Mouse (Mus musculus) hindbrain, embryonic 14.5 days (tissue): ENCODE measurements around the gene 6030445D17Rik. TPM values are rescaled to one million over a fixed set of nuclear protein-coding genes. Genes with fewer than 3 reads are reported as not detected.

Experiments
- ATAC-seq: fragments of 200-750 bp; cut with Nextera tagmentation; 2 replicates; pipeline ENCODE4 v1.8.0; 2017; ENCODE audit warnings: moderate number of reproducible peaks, mild to moderate bottlenecking, moderate TSS enrichment, moderate library complexity; ENCODE audit not compliant: low FRiP score
- DNase-seq: peaks from one replicate; pipeline ENCODE4 v3.0.0-alpha.2; 2015; ENCODE audit warnings: low spot score
- H3K27ac ChIP-seq: fragments of 300-500 bp; sonication (generic); 2 replicates; pipeline ENCODE4 v1.5.1; 2014; ENCODE audit warnings: mild to moderate bottlenecking, moderate library complexity
- H3K27me3 ChIP-seq: fragments of 300-500 bp; sonication (generic); 2 replicates; pipeline ENCODE4 v1.6.1; 2014; ENCODE audit warnings: mild to moderate bottlenecking, low read length, mixed read lengths; ENCODE audit not compliant: control insufficient read depth, insufficient read depth
- H3K36me3 ChIP-seq: fragments of 300-500 bp; sonication (generic); replicated peaks from 2 replicates; pipeline ENCODE4 v1.6.1; 2014; ENCODE audit not compliant: control insufficient read depth, insufficient read depth
- H3K4me1 ChIP-seq: fragments of 300-500 bp; sonication (generic); replicated peaks from 2 replicates; pipeline ENCODE4 v1.6.1; 2014; ENCODE audit warnings: antibody characterized with exemption, low read length, mixed read lengths; ENCODE audit not compliant: control insufficient read depth, insufficient read depth
- H3K4me2 ChIP-seq: fragments of 300-500 bp; sonication (generic); replicated peaks from 2 replicates; pipeline ENCODE4 v1.6.1; 2014; ENCODE audit warnings: mild to moderate bottlenecking, moderate library complexity
- H3K4me3 ChIP-seq: fragments of 300-500 bp; sonication (generic); replicated peaks from 2 replicates; pipeline ENCODE4 v1.5.1; 2014; ENCODE audit warnings: mild to moderate bottlenecking, low read length
- H3K9ac ChIP-seq: fragments of 300-500 bp; sonication (generic); 2 replicates; pipeline ENCODE4 v1.6.1; 2014
- H3K9me3 ChIP-seq: fragments of 300-500 bp; sonication (generic); 2 replicates; pipeline ENCODE4 v1.6.1; 2016; ENCODE audit warnings: low read length; ENCODE audit not compliant: control insufficient read depth
- WGBS: fragments of 180-500 bp; shearing (Covaris S2); extraction: QIAGEN DNeasy Blood & Tissue Kit; methylation state at CpG from one replicate; pipeline ENCODE4 v1.1.7; 2014; 5-methylcytosine and 5-hydroxymethylcytosine counted together
- polyA plus RNA-seq: library from polyadenylated mRNA; unstranded; fragments of >200 nt; fragmentation: Nextera tagmentation; extraction: Ambion mirVana; gene quantifications from 2 replicates; pipeline ENCODE4 v1.2.1, GENCODE M21; 2014

6030445D17Rik gene
- polyA plus RNA-seq, 1 experiment from 2014 or later: 0.32 TPM

DNA sequence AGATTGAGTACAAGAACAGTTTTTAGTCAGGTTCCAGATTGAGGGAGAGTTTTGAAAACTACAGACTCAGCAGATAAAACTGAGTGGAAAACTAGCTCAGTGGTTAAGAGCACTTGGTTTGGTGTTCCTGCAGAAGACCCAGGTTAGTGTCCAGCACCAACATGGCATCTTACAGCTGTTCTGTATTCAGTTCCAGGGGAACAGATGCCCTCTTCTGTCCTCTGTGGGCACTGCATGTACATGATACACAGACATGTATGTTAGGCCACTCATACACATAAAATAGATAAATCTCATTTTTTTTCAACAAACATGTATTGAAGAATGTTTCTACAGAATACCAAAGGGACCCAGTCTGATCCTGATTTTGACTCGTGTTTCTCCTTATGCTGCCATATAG, 47.8 kb downstream of the 6030445D17Rik start:
- Histone ChIP-seq H3K27ac (no peak overlapping the region), H3K4me2 (no peak overlapping the region), H3K4me3 (no peak overlapping the region), H3K9ac (no peak overlapping the region), H3K9me3 (no peaks in the 10 kb centered on the region), H3K27me3 (no peaks in the 10 kb centered on the region), H3K4me1 (0 out of 2 replicates have a peak, but pooled peaks cover 6% of the 10 kb centered on the region), H3K36me3 (no peaks in the 10 kb centered on the region)
- WGBS: 81% methylated on average over 1 of the region's 1 CpGs
- ATAC-seq (no peak), DNase-seq (no peak)

DNA sequence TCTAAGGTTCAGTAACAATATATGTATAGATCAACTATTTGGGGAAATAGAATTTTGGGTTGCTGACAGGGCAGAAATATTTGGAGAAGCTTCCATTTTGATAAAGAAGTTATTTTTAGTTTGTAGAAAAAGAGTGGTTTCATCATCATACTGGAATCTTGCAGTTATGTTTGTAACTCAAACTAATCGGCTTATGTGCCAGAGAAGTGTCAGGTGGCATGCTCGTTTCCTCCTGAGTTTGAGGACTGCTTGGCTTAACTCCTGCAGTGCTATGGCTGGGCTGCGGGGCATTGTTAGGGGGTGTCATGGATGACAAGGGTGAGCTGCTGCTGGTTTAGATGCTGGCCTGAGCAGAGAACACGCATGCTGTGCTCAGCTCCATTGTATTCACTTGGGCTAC, 49.7 kb downstream of the 6030445D17Rik start:
- Histone ChIP-seq H3K27ac (no peak overlapping the region), H3K27me3 (no peaks in the 10 kb centered on the region), H3K4me1 (0 out of 2 replicates have a peak, but pooled peaks cover 6% of the 10 kb centered on the region), H3K4me2 (no peak overlapping the region), H3K4me3 (no peak overlapping the region), H3K9ac (no peak overlapping the region), H3K9me3 (no peaks in the 10 kb centered on the region), H3K36me3 (no peaks in the 10 kb centered on the region)
- ATAC-seq: no peak
- WGBS: 58% methylated on average over 4 of the region's 4 CpGs
- DNase-seq: no peak

DNA sequence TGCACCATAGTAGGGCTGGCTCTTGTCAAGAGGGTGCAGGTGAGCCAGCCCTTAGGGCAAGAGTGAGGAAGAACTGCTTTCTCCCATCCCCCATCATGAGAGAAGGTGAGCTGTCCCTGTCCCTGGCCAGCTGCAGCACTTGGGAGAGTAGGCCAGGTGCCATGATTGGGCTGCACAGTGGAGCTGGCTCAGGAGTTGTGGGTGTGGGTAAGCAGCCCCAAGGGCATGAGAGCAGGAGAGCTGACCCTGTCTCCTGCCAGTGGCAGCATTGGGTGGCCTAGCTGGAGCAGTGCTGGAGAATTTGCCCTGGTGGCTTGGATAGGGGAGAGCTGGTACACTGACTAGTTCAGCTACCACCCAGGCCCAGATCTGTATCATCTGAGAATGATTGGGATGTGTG, 50.9 kb downstream of the 6030445D17Rik start:
- Histone ChIP-seq H3K9me3 (no peaks in the 10 kb centered on the region), H3K4me2 (no peak overlapping the region), H3K9ac (no peak overlapping the region), H3K4me3 (no peak overlapping the region), H3K27me3 (no peaks in the 10 kb centered on the region), H3K4me1 (0 out of 2 replicates have a peak, but pooled peaks cover 6% of the 10 kb centered on the region), H3K36me3 (no peaks in the 10 kb centered on the region), H3K27ac (no peak overlapping the region)
- ATAC-seq (no peak), DNase-seq (no peak)

Other genes with a start within 250 kb of the 6030445D17Rik start
- 1.2 and 2.0 TPM in 2 replicates for gene Tcea3, start 214.5 kb upstream of the 6030445D17Rik start, polyA plus RNA-seq
- 39.8 and 48.8 TPM in 2 replicates for gene Zfp46, start 177.6 kb upstream of the 6030445D17Rik start, polyA plus RNA-seq
- 155 and 177 TPM in 2 replicates for gene Hnrnpr, start 151.3 kb upstream of the 6030445D17Rik start, polyA plus RNA-seq
- gene Htr1d, start 38.7 kb upstream of the 6030445D17Rik start, polyA plus RNA-seq: 1.9 and 2.1 TPM in 2 replicates
- 48.6 and 56.8 TPM in 2 replicates for gene Luzp1, start 7.5 kb downstream of the 6030445D17Rik start, polyA plus RNA-seq
- gene Kdm1a, start 140.5 kb downstream of the 6030445D17Rik start, polyA plus RNA-seq: 93.8 and 94.1 TPM in 2 replicates
- not detected in 2 replicates for gene Tex46, start 148.2 kb downstream of the 6030445D17Rik start, polyA plus RNA-seq
- 0.07 and 0.12 TPM in 2 replicates for gene Lactbl1, start 160.4 kb downstream of the 6030445D17Rik start, polyA plus RNA-seq